Comparison of ENCODE assay signal across 8 mouse cellular contexts in the genomic region with DNA sequence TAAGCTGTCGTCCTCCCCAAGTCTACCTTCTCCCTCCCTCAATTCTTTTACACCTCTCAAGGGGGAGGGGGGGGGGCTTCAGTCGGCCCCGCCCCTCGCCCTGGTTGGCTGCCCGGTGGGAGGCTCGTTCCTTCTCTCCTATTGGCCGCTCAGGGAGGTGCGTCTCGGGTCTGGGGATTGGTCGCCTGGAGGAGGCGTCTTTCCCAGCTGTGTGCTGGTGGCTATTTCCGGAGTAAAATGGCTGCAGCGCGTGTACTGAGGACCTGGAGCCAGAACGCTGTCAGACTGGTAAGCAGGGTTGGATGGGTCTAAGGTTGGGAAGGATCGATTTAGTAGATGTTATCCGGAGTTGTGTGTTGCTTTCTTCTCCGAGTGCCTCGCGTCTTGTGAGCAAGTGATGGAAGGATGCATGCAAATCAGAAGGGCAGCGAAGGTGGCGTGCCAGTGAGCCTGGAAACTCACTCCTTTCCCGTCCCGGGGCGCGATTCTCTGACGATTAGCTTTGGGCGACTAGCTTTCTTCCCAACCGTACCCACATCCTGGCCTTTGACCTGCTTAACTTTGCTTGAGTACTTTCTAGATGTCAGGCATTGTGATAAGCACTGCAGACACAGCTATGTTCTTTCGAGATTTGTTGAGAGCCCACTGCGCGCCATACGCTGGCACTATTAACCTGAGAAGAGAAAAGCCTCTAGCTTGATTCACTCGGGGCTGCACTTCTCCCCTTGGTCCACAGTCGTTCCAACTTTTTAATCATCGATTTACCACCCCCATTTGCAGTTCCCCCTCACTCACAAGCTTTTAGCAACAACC. TPM values are rescaled to one million over a fixed set of nuclear protein-coding genes. Genes with fewer than 3 reads are reported as not detected.
DNase-seq lines count a peak whose midpoint lies in the region; ATAC-seq lines count a peak whose summit lies in the region.

A gene (plus strand): TSS at position 167 of the 813 bp plus-strand sequence.

- H3K4me1 ChIP-seq in hindbrain, embryonic 16.5 days (ENCODE audit: control insufficient read depth, insufficient read depth, low read depth, low read length) = peaks cover 7% of the 10 kb centered on the region; the same call in 1 of the 2 replicates

- no peaks in the 10 kb centered on the region for H3K9me3 ChIP-seq in hindbrain, embryonic 16.5 days (ENCODE audit: control insufficient read depth, low read length)

- peak within 1 kb of the TSS; percentile 73 for H3K9ac ChIP-seq in hindbrain, embryonic 16.5 days (ENCODE audit: low read depth, low read length)

- ATAC-seq in hindbrain, embryonic 16.5 days = peak; percentile 96

- H3K4me2 ChIP-seq in hindbrain, embryonic 16.5 days (ENCODE audit: low read length) = peak within 1 kb of the TSS; percentile 81

- no peaks in the 10 kb centered on the region for H3K27me3 ChIP-seq in hindbrain, embryonic 16.5 days (replicated peaks; ENCODE audit: control insufficient read depth, insufficient read depth, low read length)

- DNase-seq in R1 (ENCODE audit: low read depth, low spot score) = peak; percentile 98
- peak; percentile 71 to 81 for DNase-seq in cerebellum, postnatal 36 days
- peak; percentile 90 for DNase-seq in gastrocnemius, adult 18-20 months (ENCODE audit: low spot score)
- DNase-seq in left cerebral cortex, adult 18-20 months (ENCODE audit: low spot score in 2 of 2) = peak; percentile 84 to 87
- peak; percentile 94 for DNase-seq in right cerebral cortex, adult 18-20 months
- DNase-seq in urinary bladder, postnatal 10 days (ENCODE audit: low spot score) = peak; percentile 33

- H3K79me2 ChIP-seq in macrophage (ENCODE audit: inconsistent target) = no peaks in the 10 kb centered on the region

- no peaks in the 10 kb centered on the region for H3K36me3 ChIP-seq in hindbrain, embryonic 16.5 days (ENCODE audit: control insufficient read depth, insufficient read depth, low read length)
- no peaks in the 10 kb centered on the region for H3K36me3 ChIP-seq in macrophage (ENCODE audit: inconsistent target)

- WGBS in hindbrain, embryonic 16.5 days = under 1% methylated on average over 36 of the region's 36 CpGs
- 2% methylated on average over 32 of the region's 36 CpGs for WGBS in macrophage (ENCODE audit: missing documents)

- H3K27ac ChIP-seq in hindbrain, embryonic 16.5 days (ENCODE audit: low read depth, low read length) = peak within 1 kb of the TSS; percentile 45
- H3K27ac ChIP-seq in macrophage = no peak within 1 kb of the TSS; the same call in 1 of the 2 replicates

- peak within 1 kb of the TSS; percentile 62 for H3K4me3 ChIP-seq in hindbrain, embryonic 16.5 days (ENCODE audit: low read length)
- peak within 1 kb of the TSS; percentile 85 for H3K4me3 ChIP-seq in macrophage (ENCODE audit: inconsistent target)

RNA-seq across cellular contexts. Expression of the gene that starts here (rescaled TPM):
- 10 to 100 TPM; 26.3 to 30.3 TPM for total RNA-seq in gastrocnemius, adult 18-20 months (2021)
- polyA plus RNA-seq in hindbrain, embryonic 16.5 days (2015; fragmentation: Nextera tagmentation; extraction: Ambion mirVana) = 12.5 and 15.1 TPM in 2 replicates
- total RNA-seq in left cerebral cortex, adult 18-20 months (2021) = 10 to 100 TPM; 14.1 to 15.1 TPM
- 10 to 100 TPM in 1 of 26 experiments, 1 to 10 TPM in 23, under 1 TPM in 2; 0.76 to 10.6 (median 4.5) TPM for total RNA-seq in macrophage (2018; cell fraction: chromatin; rRNA removed)
- 10 to 100 TPM in 23 of 26 experiments, 1 to 10 TPM in 3; 7.5 to 15.9 (median 12.9) TPM for total RNA-seq in macrophage (2018; cell fraction: cytosol; rRNA removed)
- total RNA-seq in macrophage (2018; cell fraction: nucleus; rRNA removed) = 10 to 100 TPM in 3 of 26 experiments, 1 to 10 TPM in 23; 2.0 to 13.3 (median 6.1) TPM
- 10.3 to 14.6 TPM (median 12.6 TPM) in 3 replicates for polyA plus RNA-seq in macrophage (2018)

Comparison
In these comparisons a context has a peak if more than half of its experiments do, and no peak if none do; other contexts are left out.
1. DNase-seq: peak in every context shown above with its lines; median percentile 98 in R1; 94 in right cerebral cortex, adult 18-20 months; 90 in gastrocnemius, adult 18-20 months; 86 in left cerebral cortex, adult 18-20 months; 76 in cerebellum, postnatal 36 days; 33 in urinary bladder, postnatal 10 days.